Mouse (Mus musculus): Measurements from ENCODE around the gene Gm7029.
"Not testable (repeated sequence)": the region's sequence is repeated elsewhere in the genome, so short reads cannot be mapped to it uniquely, and the experiment has no call there.

Gm7029 gene

DNA sequence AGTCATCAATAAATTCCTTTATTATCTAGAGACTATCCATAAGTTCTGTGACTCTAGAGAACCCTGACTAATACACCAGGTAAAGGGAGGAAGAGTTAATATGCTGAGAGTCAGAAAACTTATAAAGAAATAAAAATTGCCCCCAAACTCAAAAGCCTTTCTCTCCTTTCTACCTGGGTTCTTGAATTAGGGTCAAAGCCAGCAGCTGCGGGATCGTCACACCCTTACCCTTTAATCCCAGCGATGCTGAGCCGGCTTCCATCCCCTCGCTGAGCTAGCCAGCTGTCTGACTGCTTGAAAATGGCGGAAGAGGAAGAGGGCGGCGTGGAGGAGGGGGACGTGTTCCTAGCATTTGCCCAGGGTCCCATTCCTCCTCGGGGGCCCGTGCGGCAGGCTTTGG lies at the start of gene Gm7029:
Gene Gm7029 (plus strand): TSS at position 301 of the 400 bp plus-strand sequence.
- in situ Hi-C loops (cut with MboI) = not testable (repeated sequence)

DNA sequence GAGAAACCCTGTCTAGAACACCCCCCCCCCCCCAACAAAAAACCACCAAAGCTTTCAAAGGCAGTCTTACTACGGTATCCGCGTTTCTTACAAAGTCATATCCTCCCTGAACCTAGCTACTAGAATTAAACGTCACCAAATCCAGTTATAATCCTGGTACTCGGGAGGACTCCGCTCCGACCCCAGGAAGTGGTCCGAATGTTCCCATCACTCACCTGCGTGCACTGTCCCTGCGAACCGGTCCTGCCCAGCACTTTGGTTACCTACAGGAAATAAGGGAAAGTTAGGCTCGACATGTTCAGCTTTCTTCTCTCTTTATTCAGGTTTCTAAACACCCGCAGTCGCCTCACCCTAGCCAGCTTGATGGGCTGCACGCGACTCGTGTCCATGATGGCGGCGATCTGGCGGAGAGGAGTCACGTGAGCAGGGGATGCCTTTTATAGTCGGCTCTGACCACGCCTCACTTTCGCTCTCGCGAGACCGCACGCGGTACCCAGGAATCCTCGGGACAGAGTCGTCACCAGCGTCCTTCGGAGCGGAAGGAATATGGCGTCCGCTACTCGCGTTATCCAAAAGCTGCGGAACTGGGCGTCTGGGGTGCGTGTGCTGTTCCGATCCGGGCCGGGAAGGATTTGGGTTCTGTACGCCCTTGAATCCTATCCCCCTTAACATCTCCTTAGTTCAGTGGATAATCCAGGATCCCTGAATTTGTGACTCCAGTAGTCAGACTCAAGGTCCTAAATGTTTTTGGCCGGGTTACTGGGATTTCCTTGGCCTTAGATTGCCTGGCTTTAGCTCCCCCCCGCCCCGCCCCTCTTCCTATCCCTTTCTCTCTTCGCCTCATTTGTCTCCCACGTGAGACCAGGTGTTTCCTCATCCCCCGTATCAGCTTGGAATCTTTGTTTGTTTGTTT lies 49.3 kb upstream of the Gm7029 start, which contains the start of the genes Rps28 and Ndufa7:
Gene Rps28 (minus strand): TSS at position 479 of the 913 bp plus-strand sequence.
Gene Ndufa7 (plus strand): TSS at position 489 of the 913 bp plus-strand sequence.
- in situ Hi-C loops (cut with MboI) = loop anchor here (25.0 kb wide), 1 partner anchor 387 kb away; the partner anchor contains the start of gene Actl9

DNA sequence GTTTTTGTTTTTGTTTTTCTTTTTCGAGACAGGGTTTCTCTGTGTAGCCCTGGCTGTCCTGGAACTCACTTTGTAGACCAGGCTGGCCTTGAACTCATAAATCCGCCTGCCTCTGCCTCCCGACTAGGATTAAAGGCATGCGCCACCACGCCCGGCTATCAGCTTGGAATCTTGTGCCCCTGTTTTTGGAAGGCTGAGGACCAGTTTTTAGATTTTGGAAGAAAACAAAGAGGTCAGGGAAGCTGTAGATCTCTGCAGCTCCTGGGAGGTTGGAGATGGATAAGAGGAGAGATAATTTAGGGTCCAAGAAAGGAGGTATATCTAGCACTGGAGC lies 48.7 kb upstream of the Gm7029 start:
- in situ Hi-C loops (cut with MboI) = loop anchor here (25.0 kb wide), 1 partner anchor 388 kb away; the partner anchor contains the start of gene Actl9

DNA sequence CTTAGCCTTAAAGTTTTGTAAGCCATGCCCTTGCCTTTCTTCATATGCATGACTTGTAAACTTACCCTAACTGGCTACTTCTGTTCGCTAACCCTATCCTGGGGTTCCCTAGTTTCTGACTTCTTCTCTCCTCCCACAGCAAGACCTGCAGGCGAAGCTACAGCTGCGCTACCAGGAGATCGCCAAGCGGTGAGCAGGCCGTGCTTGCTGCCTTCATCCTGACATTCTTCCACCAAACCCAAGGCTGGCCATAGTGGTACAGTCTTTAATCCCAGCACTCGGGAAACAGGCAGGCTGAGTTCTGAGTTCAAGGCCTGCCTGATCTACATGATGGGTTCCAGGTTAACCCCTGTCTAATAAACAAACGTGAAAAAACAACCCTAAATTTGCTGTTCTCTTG lies 48.2 kb upstream of the Gm7029 start:
- in situ Hi-C loops (cut with MboI) = no loop called here

DNA sequence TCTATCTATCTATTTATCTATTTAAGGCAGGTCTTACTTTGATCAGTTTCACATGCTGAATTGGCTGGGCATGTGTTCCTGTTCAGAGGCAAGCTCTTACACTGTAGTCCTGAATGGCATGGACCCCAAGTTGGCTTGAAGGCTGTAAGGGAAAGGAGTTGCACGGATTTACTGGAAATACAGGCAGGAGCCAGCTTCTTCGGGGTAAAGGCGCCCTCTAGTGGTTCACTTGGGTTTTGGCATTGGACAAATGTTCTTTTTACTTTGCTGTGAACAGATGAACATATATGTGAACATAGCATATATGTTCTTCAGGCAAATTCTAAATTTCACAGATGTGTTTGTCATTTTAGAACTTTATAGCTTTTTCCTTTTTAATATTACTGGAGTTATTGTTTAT lies 46.8 kb upstream of the Gm7029 start:
- in situ Hi-C loops (cut with MboI) = no loop called here

DNA sequence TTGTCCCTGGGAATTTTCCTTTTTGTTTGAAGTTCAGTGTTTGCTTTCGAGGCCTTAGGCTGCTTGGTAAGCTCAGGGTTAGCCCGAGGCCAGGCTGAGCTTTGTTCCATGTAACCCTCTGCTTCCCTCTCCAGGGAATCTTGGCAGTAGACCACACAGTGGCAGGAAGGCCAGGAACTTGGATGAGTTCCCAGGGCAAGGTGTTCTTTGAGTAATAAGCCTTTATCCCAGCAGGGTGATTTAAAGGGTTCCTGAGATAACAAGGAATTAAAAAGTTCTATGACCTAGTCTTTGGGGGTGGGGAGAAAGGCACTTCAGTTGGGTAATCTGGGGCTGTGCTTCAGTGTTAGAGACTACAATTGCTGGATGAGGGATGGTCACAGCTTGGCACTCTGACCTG lies 44.7 kb upstream of the Gm7029 start:
- in situ Hi-C loops (cut with MboI) = no loop called here

DNA sequence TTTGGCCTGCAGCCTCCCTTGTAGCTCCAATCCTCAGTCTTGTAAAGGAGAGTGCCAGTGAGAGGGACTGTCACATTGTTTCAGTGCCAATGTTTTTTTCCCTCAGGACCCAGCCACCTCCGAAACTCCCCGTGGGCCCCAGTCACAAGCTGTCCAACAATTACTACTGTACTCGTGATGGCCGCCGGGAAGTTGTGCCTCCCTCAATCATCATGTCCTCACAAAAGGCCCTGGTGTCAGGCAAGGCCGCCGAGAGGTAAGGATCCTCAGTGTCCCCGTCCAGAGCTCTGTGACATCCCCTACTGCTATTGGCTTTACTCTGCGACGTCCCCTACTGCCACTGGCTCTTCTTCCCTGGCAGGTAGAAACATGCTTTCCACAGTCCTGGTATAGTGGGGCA lies 44.1 kb upstream of the Gm7029 start:
- in situ Hi-C loops (cut with MboI) = no loop called here

DNA sequence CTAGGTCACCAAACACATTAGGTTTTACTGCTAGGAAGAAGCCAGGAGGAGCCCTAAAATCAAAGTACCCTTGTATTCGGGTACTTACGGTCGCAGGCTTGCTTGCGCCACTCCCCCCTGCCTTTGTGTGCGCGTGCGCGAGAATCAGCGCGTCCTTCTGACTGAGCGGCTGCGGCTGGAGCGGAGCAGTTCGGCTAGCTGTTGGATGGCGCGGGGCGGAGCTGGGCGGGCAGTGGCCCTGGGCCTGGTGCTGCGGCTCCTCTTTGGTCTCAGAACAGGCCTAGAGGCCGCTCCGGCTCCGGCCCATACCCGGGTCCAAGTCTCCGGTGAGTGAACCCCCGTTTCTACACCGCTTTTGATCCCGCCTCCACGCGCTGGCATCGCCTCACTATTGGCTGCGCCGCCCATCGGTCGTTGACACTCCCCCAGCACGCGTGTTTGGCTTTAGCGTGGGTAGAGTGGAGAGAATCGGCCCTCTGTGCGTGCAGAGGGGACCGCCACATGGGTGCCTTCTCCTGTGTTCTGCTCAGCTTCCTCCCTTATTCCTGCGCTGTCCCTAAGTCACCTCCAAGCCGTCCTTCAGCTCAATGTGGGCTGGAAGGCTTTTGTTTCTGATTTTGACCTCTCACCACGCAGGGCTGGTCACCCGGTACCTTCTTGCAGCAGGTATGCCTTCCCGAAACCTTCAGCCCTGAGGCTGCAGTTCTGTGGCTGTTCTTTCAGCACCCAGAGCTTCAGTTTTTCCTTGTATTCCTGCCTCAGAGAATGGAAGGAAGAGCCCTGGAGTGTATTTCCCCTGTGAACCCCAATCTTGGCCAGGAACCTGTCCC lies 30.5 kb upstream of the Gm7029 start, which contains the start of gene Cd320:
Gene Cd320 (plus strand): TSS at position 126 of the 830 bp plus-strand sequence.
- in situ Hi-C loops (cut with MboI) = no loop called here

DNA sequence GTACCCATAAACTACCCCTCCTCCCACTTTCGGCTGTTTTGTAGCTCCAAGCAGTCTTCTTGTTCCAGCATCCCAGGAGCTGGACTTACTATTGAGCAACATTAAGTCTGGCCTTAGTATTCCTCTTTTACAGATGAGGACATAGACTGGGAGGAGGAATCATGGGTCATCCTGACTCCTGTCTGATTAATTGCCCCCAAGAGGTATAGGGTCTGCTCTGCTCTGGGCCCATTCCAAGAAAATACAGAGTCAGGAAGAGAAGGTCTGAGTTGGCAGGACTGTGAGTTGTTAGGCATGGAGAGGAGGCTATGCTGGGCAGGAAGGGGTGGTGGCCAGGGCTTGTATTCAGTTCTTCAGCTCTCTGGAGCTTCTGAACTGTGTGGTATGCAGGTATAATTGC lies 29.4 kb upstream of the Gm7029 start:
- in situ Hi-C loops (cut with MboI) = no loop called here

DNA sequence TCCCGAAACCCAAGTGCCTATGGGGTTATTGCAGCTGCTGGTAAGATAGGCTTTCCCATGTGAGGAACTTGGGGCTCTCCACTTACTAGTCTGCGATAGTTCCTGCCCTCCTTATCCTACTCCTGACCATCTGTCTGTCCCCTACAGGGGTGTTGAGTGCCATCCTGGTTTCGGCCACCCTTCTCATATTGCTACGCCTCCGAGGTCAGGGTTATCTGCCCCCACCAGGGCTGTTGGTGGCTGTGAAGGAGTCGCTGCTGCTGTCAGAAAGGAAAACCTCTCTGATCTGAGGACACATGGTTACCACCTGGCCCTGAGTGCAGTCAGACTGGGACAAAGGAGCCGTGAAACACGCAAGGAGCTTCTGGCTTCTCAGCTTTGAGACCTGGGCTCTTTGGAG lies 25.5 kb upstream of the Gm7029 start:
- in situ Hi-C loops (cut with MboI) = no loop called here

DNA sequence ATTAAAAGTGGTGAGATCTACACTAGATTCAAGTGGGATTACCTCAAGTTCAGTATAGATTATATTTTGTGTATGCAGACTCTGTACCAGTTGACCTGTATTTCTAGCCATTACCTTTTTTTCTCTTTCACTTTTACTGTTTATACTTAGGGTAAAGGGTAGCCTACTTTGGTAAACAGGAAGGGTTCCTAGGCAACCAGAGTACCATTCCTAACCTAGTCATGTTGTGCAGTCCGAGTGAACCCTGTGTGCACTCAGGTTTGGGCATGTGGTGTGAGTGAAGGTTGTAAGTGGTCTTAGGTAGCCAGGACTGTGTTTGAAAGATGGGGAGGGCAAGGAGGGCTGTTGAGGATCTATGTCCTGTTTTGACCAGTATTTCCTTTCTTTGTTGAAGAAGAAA lies 22.3 kb upstream of the Gm7029 start:
- in situ Hi-C loops (cut with MboI) = no loop called here

DNA sequence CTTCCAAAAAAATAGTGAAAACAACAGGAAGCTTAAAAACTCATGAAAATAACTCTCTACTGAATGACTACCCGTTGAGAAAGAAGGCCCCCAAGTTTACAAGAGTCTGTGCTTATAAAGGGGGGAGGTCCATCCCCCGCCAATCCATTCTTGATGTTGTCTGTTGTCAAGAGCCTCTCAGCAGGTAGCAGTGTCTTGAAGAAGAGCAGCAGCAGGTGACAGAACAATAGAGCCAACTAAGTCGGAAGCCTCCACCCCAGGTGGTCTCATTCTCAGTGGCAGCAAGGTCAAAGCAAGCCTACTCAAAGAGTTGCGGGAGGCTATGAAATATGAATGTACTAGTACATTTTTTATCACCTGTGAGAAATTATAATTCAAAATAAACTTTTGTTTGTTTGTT lies 15.8 kb upstream of the Gm7029 start:
- in situ Hi-C loops (cut with MboI) = no loop called here

DNA sequence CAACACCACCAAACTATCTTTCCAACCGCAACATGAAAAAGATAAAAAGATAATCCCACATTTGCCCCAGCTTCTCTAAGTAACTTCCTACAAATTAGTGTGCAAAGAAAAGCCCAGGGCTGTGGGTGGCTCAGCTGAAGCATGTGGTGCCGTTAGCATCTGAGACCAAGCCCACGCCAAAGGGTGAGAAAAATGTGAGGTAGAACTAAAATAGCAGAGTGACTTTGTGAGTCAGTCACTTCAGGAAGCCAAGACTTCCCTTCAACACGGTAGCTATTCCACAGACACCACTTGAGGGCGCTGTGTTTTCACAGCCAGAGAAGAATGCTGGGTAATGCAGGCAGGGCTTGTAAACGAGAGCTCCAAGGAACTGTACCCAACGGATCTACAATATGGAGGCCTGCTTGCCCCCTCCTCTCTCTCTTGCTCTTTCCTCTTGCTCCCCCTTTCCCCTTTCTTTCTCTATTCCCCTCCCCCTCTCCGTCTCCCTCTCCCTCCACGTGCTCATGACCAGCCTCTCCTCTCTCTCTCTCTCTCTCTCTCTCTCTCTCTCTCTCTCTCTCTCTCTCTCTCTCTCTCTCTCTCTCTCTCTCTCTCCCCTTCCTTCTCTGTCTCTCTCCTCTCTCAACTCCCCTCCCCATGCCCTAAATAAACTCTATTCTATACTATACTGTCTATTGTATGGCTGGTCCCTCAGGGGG lies 8.2 kb upstream of the Gm7029 start:
- in situ Hi-C loops (cut with MboI) = no loop called here

DNA sequence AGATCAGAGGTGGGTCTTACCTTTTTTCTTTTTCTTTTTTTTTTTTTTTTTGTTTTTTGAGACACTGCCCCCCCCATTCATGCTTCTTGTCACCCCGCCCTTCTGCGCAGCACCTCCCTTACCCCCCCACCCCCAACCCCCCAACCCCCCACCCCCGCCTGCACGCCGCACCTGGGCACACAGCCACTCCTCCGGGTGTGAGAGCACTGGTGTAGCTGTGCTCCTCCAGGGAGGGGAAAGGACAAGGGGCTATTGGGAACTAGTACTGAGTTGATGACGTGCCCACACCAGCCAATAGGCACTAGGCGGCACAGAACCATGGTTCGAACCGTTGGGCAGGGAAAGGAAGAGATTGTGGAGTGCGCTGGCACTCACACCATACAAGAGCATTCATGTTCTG lies 774 bp downstream of the Gm7029 start:
- in situ Hi-C loops (cut with MboI) = no loop called here

DNA sequence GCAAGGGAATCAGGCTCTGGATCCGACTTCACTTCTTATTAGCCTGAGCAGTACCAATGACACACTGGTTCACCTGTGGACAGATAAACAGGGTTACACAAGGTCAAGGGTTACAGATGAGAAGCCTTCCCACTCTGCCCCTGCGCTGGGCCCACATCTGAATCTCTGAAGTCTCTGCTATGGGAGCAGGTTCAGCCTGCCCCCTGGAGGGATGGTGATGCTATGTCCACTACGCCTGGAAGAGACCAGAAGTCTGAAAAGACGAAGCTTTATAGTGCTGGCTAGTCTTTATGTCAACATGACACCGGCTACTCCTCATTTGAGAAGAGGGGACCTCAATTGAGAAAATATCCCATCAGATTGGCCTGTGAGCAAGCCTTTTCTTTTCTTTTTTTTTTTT lies 2.2 kb downstream of the Gm7029 start:
- in situ Hi-C loops (cut with MboI) = not testable (repeated sequence)

DNA sequence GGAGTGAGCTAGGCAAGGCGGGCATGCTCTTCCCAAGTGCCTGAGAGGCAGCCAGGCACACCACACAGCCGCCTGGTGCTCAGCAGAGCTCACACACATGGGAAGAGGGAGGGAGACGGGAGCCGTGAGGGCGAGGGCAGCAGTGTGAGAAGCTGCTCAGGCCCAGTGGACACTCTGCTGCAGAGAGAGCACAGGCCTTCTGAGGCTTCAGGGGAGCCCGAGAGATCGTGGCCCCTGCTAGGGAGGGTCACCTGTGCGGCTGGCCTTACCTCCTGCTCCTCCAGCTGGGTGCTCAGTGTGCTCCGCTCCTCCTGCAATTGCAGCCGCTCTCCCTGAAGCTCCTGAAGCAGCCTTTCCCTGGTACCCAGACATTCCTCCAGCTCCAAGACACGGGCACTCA lies 10.7 kb downstream of the Gm7029 start:
- in situ Hi-C loops (cut with MboI) = not testable (repeated sequence)

DNA sequence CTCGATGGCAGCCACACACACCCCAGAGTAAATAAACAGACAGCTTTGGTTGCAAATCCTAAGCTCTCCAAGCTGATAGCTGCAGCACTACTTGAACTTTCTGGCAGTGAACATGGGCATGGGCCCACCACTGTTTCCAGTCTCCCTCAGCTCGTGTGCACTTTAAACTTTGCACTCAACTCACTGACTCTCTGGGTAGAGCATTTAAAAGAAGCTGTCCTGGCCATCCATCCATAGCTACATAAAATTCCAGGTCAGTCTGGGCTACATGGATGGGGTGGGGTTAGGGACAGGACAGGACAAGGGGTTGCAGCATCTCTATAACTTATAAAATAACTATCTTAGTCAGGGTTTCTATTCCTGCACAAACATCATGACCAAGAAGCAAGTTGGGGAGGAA lies 14.2 kb downstream of the Gm7029 start:
- in situ Hi-C loops (cut with MboI) = not testable (repeated sequence)

DNA sequence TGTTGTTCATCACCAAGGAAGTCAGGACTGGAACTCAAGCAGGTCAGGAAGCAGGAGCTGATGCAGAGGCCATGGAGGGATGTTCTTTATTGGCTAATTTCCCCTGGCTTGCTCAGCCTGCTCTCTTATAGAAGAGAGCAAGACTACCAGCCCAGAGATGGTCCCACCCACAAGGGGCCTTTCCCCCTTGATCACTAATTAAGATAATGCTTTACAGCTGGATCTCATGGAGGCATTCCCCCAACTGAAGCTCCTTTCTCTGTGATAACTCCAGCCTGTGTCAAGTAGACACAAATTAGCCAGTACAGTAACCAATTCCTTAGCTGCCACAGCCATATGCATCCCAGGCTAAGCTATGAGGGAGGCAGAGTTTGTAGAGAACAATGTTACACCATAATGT lies 14.6 kb downstream of the Gm7029 start:
- in situ Hi-C loops (cut with MboI) = not testable (repeated sequence)

DNA sequence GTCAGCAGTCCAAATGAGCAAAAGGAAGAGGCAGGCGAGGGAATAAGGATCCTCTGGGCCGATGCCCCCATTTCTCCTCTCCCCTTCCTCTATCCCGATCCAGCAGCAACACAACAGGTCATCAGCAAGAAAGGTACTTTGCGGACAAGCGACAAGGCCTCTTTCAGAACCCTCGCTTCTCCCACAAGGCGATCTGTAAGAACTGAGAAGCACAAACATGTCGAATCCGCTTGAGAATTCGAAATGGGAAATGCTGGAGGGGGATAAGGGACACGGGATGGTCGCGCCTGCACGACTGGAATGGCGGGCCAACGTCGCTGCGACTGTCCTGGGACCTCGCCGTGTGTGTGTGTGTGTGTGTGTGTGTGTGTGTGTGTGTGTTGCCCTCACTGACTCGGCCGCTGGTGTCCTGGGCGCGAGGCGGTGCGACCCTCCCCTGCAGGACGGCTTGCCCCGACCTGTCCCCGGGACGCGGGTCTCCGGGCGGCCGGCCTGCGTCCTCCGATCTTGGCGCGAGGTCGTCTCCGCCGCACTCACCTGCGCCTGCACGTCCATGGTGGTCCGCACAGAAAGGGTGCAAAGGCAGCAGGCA lies 16.4 kb downstream of the Gm7029 start:
- in situ Hi-C loops (cut with MboI) = not testable (repeated sequence)

DNA sequence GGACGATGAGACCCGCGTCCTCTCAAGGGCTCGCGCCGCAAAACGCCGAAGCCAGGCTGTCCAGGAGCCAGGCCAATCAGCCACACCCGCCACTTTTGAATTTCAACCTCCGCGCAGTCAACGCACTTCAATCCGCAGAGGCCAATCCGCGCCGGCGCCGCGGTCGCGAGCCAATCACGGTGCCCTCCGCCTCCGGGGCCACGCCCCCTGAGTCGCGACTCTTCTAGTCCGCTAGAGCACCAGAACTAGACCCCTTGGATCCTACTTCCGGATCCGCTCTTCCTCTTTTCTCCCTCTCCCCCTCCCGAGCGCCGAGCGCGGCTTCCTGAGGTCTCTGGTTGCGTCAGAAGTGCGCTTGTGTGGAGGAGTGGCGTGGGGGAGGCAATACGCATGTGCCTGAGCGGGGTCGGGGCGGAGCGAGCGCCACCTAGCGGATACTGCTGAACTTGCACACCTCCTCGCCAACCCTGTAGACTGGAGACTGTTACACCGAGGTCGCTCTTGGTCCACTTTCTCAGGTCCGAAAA lies 17.0 kb downstream of the Gm7029 start, which contains the start of gene Kifc1:
Gene Kifc1 (minus strand): TSS at position 129 of the 527 bp plus-strand sequence.
- in situ Hi-C loops (cut with MboI) = no loop called here

DNA sequence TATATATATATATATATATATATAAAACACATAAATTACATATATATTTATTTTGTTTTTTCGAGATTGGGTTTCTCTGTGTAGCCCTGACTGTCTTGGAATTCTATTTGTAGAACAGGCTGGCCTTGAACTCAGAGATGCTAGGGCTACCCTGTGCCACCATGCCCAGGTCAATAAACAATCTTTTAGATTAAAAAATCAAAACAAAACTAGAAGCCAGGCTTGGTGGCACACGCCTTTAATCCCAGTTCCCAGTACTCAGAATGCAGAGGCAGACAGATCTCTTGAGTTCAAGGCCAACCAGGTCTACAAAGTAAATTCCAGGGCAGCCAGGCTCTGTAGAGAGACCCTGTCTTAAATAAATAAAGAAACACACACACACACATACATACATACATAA lies 17.7 kb downstream of the Gm7029 start:
- in situ Hi-C loops (cut with MboI) = no loop called here

Data from mature B cell (primary cell).